12 mouse cellular contexts compared by ENCODE assay signal in genomic region chr3:81829966-81830599, GRCm38 (mm10).
DNase-seq lines count a peak whose midpoint lies in the region; ATAC-seq and TF ChIP-seq lines count a peak whose summit lies in the region.
"Had no signal": no experiment of that assay in that cellular context is flagged by ENCODE, and none has a peak within 500 bp of the region (broad histone marks: within the 10 kb centered on the region; RNA-seq: fewer than 3 reads in every experiment).

No protein-coding gene starts in this region.

- H3K27me3 ChIP-seq in forebrain, postnatal 0 days (ENCODE audit: insufficient read depth, low read length), result no peaks in the 10 kb centered on the region
- H3K27me3 ChIP-seq in midbrain, postnatal 0 days (ENCODE audit: insufficient read depth, low read length), result no peaks in the 10 kb centered on the region

- no peaks in the 10 kb centered on the region for H3K9me3 ChIP-seq in forebrain, postnatal 0 days (ENCODE audit: low read length)
- no peaks in the 10 kb centered on the region for H3K9me3 ChIP-seq in midbrain, postnatal 0 days (ENCODE audit: low read length)

- intact Hi-C loops in left cerebral cortex, postnatal 36 days (cut with DNase I), result no loop called here
- intact Hi-C loops in gastrocnemius, adult 2 months (cut with DNase I), result loop anchor here (5.0 kb wide), 1 partner anchor 1213 kb away; no protein-coding TSS in a partner anchor

- TF ChIP-seq CTCF in brain, embryonic 14.5 days (IDR thresholded peaks at IDR 0.05; ENCODE audit: borderline replicate concordance, extremely low read depth, insufficient read depth, insufficient read length), result no peak
- TF ChIP-seq CTCF in forebrain, postnatal 0 days (IDR thresholded peaks at IDR 0.05; ENCODE audit: low read depth), result no peak
- no peak for TF ChIP-seq CTCF in midbrain, postnatal 0 days (IDR thresholded peaks at IDR 0.05)
- TF ChIP-seq CTCF in gastrocnemius, adult 2 months (IDR thresholded peaks at IDR 0.05), result no peak

- no peak overlapping the region for H3K4me3 ChIP-seq in forebrain, postnatal 0 days (ENCODE audit: low read depth, low read length)
- no peak overlapping the region for H3K4me3 ChIP-seq in midbrain, postnatal 0 days (ENCODE audit: low read depth, low read length)
- no peak overlapping the region for H3K4me3 ChIP-seq in gastrocnemius, adult 2 months
- H3K4me3 ChIP-seq: erythroblast, embryonic 14.5 days had no signal

- DNase-seq in left cerebral cortex, adult 18-20 months (ENCODE audit: low spot score in 2 of 2), result peak; percentile 24 to 26
- no peak for DNase-seq in left cerebral cortex, postnatal 36 days (ENCODE audit: low spot score in 2 of 2)
- DNase-seq in brain, embryonic 14.5 days (ENCODE audit: low read depth), result peak; percentile 91
- peak; percentile 87 for DNase-seq in forebrain, postnatal 0 days
- peak; percentile 88 for DNase-seq in midbrain, postnatal 0 days (ENCODE audit: low spot score)
- DNase-seq in adrenal gland, adult 18-20 months (ENCODE audit: low spot score in 2 of 2), result no peak
- no peak for DNase-seq in gastrocnemius, adult 2 months
- DNase-seq: cerebellum, postnatal 25 days; heart, postnatal 10 days; kidney, adult 9 months; thymus, postnatal 36 days had no signal

- ATAC-seq in forebrain, postnatal 0 days, result peak; percentile 99
- peak; percentile 93 for ATAC-seq in midbrain, postnatal 0 days (ENCODE audit: low FRiP score)

- TF ChIP-seq POLR2A in brain, embryonic 14.5 days (IDR thresholded peaks at IDR 0.05; ENCODE audit: borderline replicate concordance, extremely low read depth, insufficient read depth, insufficient read length, poor library complexity, severe bottlenecking), result no peak

- H3K36me3 ChIP-seq in forebrain, postnatal 0 days (ENCODE audit: insufficient read depth), result no peaks in the 10 kb centered on the region
- no peaks in the 10 kb centered on the region for H3K36me3 ChIP-seq in midbrain, postnatal 0 days (ENCODE audit: insufficient read depth, low read length)

- H3K27ac ChIP-seq in forebrain, postnatal 0 days (ENCODE audit: low read depth, low read length), result peak overlapping the region; percentile 80
- H3K27ac ChIP-seq in midbrain, postnatal 0 days (ENCODE audit: low read depth, low read length), result peak overlapping the region; percentile 55
- no peak overlapping the region for H3K27ac ChIP-seq in gastrocnemius, adult 2 months

- no peak overlapping the region for H3K9ac ChIP-seq in forebrain, postnatal 0 days
- H3K9ac ChIP-seq in midbrain, postnatal 0 days (replicated peaks; ENCODE audit: low read length, poor library complexity, severe bottlenecking), result no peak overlapping the region

- no peak overlapping the region for H3K4me2 ChIP-seq in forebrain, postnatal 0 days (ENCODE audit: low read depth)
- no peak overlapping the region for H3K4me2 ChIP-seq in midbrain, postnatal 0 days (ENCODE audit: low read depth, low read length, poor library complexity, severe bottlenecking)

- H3K4me1 ChIP-seq in forebrain, postnatal 0 days (ENCODE audit: insufficient read depth), result peaks cover 9% of the 10 kb centered on the region; the same call in 1 of the 2 replicates
- H3K4me1 ChIP-seq in midbrain, postnatal 0 days (ENCODE audit: insufficient read depth, low read length), result 0 out of 2 replicates have a peak, but pooled peaks cover 3% of the 10 kb centered on the region

Comparison
In these comparisons a context has a peak if more than half of its experiments do, and no peak if none do; other contexts are left out.
1. DNase-seq: peak in left cerebral cortex, adult 18-20 months (2 of 2), brain, embryonic 14.5 days (single experiment), forebrain, postnatal 0 days (single experiment) and midbrain, postnatal 0 days (single experiment); none in left cerebral cortex, postnatal 36 days (0 of 2), adrenal gland, adult 18-20 months (0 of 2) and gastrocnemius, adult 2 months (single experiment).